Mouse (Mus musculus) adipocyte (in vitro differentiated cells): ENCODE data around the gene Scfd2.

Source experiments
- DNase-seq: peaks from one replicate; pipeline ENCODE4 v3.0.0-alpha.2; 2016; ENCODE audit warnings: low spot score

Gene Scfd2

GRCm38 (mm10) chr5:74201570-74202357 lies 329.8 kb downstream of the Scfd2 start:
- DNase-seq: no peak

DNA sequence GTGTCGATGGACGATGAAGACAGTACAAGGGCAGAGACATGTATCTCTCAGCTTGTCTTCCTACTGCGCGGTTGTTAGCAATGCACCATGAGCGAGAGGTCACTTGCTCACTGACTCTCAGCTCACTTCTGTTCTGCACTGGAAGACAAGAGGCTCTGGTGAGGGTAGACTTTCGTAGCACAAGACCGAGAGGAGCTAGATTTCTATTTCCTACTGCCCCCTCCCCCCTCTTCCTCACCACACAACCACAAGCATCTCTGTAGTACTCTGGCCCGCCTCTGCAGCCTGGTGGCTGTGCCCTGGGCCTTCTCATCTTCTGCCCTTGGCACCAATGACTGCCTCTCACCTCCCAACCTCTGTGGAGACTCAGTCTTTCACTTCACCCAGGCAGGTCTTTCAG lies 331.1 kb downstream of the Scfd2 start:
- no peak for DNase-seq

GRCm38 (mm10) chr5:74199793-74200192 lies 331.8 kb downstream of the Scfd2 start:
- DNase-seq: no peak

GRCm38 (mm10) chr5:74198446-74198845 lies 333.1 kb downstream of the Scfd2 start:
- DNase-seq: no peak

DNA sequence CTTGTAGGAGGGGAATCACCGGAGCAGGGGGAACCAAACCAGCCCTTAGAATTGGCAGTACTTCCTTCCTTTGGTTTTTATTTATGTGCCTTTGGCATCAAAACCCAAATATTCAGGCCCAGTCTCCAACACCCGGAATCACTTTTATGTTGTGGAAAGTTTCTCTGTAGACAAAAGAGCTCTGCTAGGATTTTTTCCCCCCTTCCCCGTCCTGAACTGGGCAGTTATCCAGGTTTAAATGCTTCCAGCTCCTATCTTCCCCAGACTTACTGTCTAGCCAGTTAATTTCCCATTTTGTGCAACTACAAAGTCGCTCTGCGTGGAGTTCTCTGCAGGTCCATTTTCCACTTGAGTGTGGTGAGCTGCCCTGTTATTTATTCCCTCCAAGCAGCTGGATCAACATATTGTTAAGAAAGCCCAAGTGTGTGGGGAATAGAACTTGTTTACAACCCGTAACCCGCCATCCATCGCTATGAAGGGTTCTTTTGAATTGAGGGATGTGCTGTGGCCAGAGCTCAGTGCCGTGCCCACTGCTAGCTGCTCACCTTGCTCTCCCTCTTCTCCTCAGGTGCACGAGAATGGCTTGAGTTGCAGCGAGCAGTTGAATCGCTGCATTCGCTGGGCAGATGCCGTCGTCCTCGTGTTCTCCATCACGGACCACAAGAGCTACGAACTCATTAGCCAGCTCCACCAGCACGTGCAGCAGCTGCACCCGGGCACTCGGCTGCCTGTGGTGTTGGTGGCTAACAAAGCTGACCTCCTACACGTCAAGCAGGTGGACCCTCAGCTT lies 333.8 kb downstream of the Scfd2 start:
- DNase-seq: no peak

DNA sequence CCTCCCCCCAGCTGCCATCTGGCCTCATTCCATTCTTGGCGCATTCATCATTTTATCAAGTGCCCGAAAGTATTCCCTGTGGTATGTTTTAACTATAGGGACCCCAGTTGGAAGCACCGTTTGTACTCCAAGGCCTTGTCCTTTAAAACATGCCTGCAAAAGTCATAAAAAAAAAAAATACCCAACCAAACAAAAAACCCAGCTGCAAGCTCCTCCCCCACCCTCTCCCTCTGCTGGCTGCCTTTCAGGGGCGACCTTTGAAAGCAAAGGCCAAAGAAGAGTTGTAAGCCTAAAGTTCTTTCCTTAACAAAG lies 335.3 kb downstream of the Scfd2 start:
- DNase-seq: peak; percentile 86

- DNase-seq: peak; percentile 33
Measured at GRCm38 (mm10) chr5:74195614-74196306, 335.8 kb downstream of the Scfd2 start.

GRCm38 (mm10) chr5:74194841-74195613 lies 336.5 kb downstream of the Scfd2 start, which contains the start of gene Rasl11b:
Gene Rasl11b (plus strand): TSS chr5:74195286.
- peak; percentile 86 for DNase-seq

DNA sequence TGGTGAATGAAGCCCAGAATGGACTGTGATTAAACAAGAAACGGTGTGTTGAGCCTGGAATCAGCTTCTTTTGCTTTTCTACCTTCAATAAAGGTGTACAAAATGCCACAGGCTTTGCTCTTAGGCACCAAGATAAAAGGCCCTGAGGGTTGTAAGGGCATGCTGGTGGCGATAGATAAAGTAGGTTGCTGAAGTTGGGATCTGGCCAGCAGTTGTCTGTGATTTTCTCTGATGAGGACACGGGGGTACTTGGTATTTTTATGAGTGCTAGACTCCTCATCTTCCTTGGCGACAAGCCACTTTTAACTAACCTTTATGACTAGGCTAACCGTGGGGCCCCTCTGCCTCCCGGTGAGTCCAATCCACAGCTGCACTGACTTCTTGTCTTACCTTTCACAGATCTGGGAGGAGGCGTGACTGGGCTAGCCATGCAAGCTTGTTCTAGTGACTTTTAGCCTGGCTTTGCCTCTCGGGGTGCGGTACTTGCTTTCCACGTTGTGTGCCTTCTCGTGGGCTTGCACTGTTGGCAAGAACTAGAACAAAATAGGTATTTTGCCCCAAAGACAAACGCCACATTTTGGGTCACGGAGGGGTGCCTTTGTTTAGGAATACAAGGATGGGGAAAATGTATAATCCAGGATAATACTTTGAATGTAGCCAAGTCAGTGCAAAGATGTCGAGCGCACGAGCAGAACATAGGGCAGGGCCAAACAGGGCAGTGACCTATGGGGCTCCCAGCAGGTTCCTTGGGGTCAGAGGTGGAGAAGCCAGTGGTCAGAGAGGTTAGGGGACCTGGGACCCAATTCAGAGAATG lies 337.3 kb downstream of the Scfd2 start:
- DNase-seq: peak; percentile 38

GRCm38 (mm10) chr5:74193626-74194025 lies 337.9 kb downstream of the Scfd2 start:
- peak; percentile 54 for DNase-seq

DNA sequence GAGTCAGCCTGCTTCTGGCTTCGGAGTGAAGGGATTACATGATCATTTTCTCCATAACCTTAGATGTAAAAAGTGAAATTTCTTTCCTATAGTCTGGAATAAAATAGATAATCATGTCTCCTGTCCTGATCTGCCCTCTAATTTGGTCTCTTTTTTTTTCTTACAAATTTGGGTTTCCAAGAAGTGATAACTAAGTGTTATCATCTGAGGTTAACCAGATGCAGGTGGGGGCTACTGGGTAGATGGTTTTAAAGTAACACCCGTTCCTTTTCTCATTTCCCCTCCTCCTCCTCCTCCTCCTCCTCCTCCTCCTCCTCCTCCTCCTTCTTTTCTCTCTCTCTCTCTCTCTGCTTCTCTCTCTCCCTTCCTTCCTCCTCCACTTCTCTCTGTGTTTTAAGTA lies 338.6 kb downstream of the Scfd2 start:
- no peak for DNase-seq

- peak; percentile 40 for DNase-seq
Measured at GRCm38 (mm10) chr5:74190911-74191310, 340.6 kb downstream of the Scfd2 start.

DNA sequence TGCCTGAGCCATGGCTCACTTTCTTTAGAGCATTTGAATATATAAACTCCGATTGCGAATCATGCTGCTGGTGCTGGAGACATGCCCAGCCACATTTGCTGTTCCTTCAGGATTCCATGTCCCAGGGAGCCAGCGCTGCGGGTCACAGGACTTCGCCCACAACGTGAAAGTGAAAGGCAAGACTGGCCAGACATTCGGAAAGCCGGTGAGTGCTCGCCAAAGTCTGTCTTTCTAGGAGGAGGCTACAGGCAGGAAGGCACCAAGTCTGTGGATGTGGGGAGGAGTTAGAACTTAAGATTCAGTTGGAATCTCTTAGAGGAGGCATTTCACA lies 341.4 kb downstream of the Scfd2 start:
- peak; percentile 93 for DNase-seq

GRCm38 (mm10) chr5:74189484-74190160 lies 341.9 kb downstream of the Scfd2 start:
- no peak for DNase-seq

DNA sequence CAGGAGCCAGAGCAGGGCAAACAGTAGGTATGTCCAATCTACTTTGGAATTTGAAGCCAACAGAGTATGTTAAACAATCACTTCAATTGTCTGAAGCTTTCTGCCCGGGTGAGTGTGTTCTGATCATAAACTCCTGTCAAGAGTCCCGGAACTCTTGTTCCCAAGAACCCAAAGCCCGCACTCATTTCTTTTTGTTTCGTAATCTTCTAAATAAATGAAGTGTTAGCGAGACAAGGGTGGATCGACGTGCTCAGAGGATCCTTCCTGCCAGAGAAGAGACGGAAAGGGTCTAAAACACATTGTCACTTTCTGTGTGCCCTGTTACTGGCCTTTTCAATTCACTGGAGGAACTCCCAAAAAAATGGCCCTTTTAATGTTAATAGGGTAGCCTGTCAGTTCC lies 342.7 kb downstream of the Scfd2 start:
- DNase-seq: no peak

DNA sequence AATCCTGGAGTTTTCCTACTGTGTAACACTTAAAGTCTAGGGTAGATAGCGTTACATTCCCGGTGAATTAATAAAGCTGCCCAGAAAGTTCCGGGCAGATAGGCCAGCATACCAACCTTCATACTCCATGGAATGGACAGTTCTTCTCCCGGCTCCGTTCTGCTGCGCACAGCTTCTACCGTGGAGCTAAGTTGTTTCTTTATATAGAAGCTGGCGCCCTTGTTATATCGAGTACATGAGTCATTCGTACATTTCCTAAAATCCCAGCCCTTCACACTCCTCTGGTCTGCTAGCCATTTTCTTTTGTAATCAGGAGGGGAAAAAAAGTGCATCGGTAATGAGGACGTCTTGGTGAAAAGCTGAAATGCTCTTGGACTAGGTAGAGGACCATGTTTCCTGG lies 343.5 kb downstream of the Scfd2 start:
- DNase-seq: no peak

GRCm38 (mm10) chr5:74184607-74185006 lies 347.0 kb downstream of the Scfd2 start:
- no peak for DNase-seq

DNA sequence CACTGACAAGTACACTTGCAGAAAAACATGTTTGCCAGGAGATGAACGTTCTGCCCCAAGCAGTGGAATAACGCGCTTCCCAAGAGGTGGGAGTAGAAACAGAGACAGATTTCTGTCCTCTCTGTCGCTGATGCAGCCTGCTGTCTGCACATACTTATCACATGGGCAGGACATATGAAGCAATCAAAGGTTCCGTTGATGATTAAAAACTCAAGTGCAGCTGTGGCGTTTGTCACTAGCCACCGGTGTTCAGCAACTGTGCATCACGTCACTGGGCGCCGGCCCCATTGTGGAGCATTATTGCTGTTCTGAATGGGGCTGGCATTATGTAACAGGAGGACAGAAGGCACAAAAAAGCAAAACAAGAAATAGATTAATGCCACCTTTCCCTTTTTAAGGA lies 348.4 kb downstream of the Scfd2 start:
- no peak for DNase-seq

DNA sequence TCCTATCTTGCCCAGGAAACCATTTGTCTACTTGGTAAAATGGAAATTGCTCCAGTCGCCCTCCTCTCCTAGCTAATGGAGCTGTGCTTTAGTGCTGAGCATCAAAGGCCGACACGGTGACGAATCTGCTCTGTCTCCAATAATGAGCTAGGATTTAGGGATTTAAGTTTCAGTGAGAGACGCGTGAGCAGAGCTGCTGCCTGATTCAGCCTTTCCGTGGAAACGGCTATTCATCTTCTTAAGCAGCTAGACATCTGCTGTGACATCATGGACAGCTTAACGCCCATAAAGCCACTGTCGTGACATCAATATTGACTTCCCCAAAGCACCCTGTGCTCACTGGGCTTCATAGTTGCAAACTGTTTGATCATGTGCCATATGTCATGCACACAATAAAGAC lies 351.3 kb downstream of the Scfd2 start:
- DNase-seq: no peak

- DNase-seq: peak; percentile 47
Measured at GRCm38 (mm10) chr5:74175526-74176270, 355.9 kb downstream of the Scfd2 start.
